Mouse (Mus musculus) hematopoietic stem cell, adult 5-6 weeks (primary cell): Measurements from ENCODE around the gene Ddx31. TPM values are rescaled to one million over a fixed set of nuclear protein-coding genes. Genes with fewer than 3 reads are reported as not detected.
A peak's percentile ranks its signal among the peaks of the same experiment; 100 is the strongest.

Source experiments
- ATAC-seq, 2 experiments: fragments of 125-278 bp in 1 of 2; replicated peaks in 1 of 2; 2 replicates each; pipeline ENCODE4 v1.8.0; 2016 to 2017; ENCODE audit warnings: inconsistent platforms in 2 of 2, mild to moderate bottlenecking in 2 of 2, moderate number of reproducible peaks in 2 of 2, low read depth in 1 of 2, moderate TSS enrichment in 1 of 2; ENCODE audit not compliant: low FRiP score in 2 of 2, poor library complexity in 2 of 2, severe bottlenecking in 2 of 2, insufficient read depth in 1 of 2, low TSS enrichment in 1 of 2
- total RNA-seq: library from RNA; stranded (forward); fragments of 172-1452, 232-1000 nt; gene quantifications from 2 replicates; pipeline ENCODE4 v1.2.3, GENCODE M21; 2017

Ddx31 gene
- total RNA-seq, 1 experiment from 2014 or later, result 24.1 TPM

GRCm38 (mm10) chr2:28919001-28919400, 78.8 kb downstream of the Ddx31 start:
- no peak for ATAC-seq

- peak; percentile 60 to 67; a peak in 2 of 4 replicates for ATAC-seq
Observed at GRCm38 (mm10) chr2:28923912-28924311, 83.7 kb downstream of the Ddx31 start.

DNA sequence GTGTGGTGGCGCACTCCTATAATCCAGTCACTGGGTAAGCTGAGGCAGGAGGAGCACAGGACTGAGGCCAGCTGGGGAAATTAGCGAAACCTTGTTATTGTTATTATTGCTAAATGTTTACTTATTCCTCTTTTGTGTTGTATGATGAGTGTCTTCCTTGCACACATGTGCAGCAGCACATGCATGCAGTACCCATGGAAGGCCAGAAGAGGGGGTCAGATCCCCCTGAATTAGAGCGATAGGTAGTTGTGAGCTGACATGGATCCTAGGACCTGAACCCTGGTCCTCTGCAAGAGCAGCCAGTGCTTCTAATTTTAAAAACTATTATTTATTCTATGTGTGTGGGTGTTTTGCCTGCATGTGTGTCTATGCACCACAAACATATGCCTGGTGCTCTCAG, 90.4 kb downstream of the Ddx31 start:
- no peak for ATAC-seq

DNA sequence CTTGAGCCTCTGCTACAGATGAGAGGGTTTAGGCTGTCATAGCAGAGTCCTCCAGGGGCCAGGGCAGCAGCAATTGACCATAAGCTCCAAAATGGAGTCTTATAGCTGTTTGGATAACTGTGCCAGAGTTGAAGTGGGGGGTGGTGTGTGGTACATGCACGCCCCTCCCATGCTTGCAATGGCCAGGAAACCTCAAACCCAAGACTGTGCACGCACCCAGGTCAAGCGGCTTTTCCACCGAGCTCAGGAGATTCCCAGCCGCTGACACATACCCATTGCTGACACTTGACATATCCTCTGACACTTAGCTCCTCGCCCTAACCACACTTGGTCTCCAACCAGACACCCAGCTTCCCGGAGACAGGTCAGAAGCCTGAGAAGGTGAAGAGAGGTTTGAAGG, 98.8 kb downstream of the Ddx31 start:
- no peak for ATAC-seq

- ATAC-seq, result no peak
Observed at GRCm38 (mm10) chr2:28943666-28944516, 103.7 kb downstream of the Ddx31 start.

DNA sequence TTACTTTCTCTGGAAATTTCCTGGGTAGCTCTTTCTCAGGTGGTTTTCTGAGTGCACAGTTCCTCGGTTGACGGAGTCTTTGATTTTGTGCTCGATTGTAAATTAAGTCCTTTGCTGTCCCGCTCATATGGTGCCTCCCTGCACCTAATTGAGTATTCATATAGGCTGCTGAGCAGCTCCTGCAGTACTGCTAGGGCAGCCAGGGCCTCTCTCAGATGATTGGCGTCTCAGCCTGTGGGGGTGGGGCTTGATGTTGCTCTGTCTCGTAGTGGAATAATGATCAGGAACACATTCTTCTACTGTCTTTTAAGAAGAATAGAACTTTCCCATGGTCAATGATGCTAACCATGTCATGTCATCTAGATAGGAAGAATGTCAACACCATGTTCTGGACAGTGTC, 105.2 kb downstream of the Ddx31 start:
- ATAC-seq, result no peak

- ATAC-seq, result no peak
Observed at GRCm38 (mm10) chr2:28946312-28946711, 106.1 kb downstream of the Ddx31 start.

GRCm38 (mm10) chr2:28952981-28953380, 112.8 kb downstream of the Ddx31 start:
- ATAC-seq, result no peak

GRCm38 (mm10) chr2:28954595-28954994, 114.4 kb downstream of the Ddx31 start:
- ATAC-seq, result no peak

Other genes starting within 250 kb of the Ddx31 start
- 16.4 and 23.5 TPM in 2 replicates for gene Gfi1b, start 218.4 kb upstream of the Ddx31 start, total RNA-seq
- gene Tsc1, start 199.2 kb upstream of the Ddx31 start, total RNA-seq, result 22.8 and 23.5 TPM in 2 replicates
- 1.4 and 3.1 TPM in 2 replicates for gene Spaca9, start 140.7 kb upstream of the Ddx31 start, total RNA-seq
- gene Ak8, start 140.2 kb upstream of the Ddx31 start, total RNA-seq, result 0.15 and 0.38 TPM in 2 replicates
- 22.9 and 28.8 TPM in 2 replicates for gene Gtf3c4, start within 50 bp of the Ddx31 start, total RNA-seq
- gene Barhl1, start 76.3 kb downstream of the Ddx31 start, total RNA-seq, result not detected in 2 replicates
- gene Cfap77, start 214.7 kb downstream of the Ddx31 start, total RNA-seq, result 1.7 TPM in 1 of 2 replicates, not detected in the other
- 22.9 and 25.1 TPM in 2 replicates for gene Ttf1, start 219.9 kb downstream of the Ddx31 start, total RNA-seq